Mouse (Mus musculus): ENCODE data around the gene Il1rl1. TPM values are rescaled to one million over a fixed set of nuclear protein-coding genes. Genes with fewer than 3 reads are reported as not detected.

The Il1rl1 gene
- polyA plus RNA-seq, 1 experiment from 2014 or later = 1.7 TPM

DNA sequence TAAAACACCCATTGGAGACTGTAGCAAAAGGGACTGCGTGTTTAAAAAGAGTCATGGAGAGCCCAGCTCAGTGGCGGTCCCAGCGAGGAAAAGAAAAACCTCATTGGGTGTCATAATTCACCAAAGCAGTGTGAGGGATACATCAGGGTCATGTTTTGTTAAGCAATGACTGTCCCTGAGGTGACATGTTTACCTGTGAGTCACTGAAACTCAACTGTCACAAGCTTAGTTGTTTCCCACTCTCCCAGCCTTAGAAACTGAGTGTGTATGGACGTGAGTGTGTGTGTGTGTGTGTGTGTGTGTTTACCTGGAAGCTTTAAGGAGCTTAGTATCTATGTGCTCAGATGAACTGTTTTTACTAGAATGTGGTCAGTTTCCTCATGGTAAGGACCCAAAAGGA is 37.9 kb downstream of the Il1rl1 start:
- Histone ChIP-seq H3K9ac (ENCODE audit: low read depth, low read length) (no peak overlapping the region), H3K36me3 (ENCODE audit: control insufficient read depth, insufficient read depth, low read length) (no peaks in the 10 kb centered on the region), H3K9me3 (ENCODE audit: control insufficient read depth, low read length) (no peaks in the 10 kb centered on the region), H3K4me2 (no peak overlapping the region), H3K27me3 (replicated peaks; ENCODE audit: control insufficient read depth, insufficient read depth, low read length) (no peaks in the 10 kb centered on the region; the same call in 1 of the 2 replicates), H3K4me3 (ENCODE audit: low read depth, low read length) (no peak overlapping the region), H3K27ac (ENCODE audit: low read depth, low read length) (no peak overlapping the region), H3K4me1 (replicated peaks; ENCODE audit: control insufficient read depth, insufficient read depth, low read length) (no peaks in the 10 kb centered on the region)
- WGBS = 90% methylated on average over 4 of the region's 4 CpGs
- DNase-seq (ENCODE audit: low spot score) (no peak), ATAC-seq (replicated peaks; ENCODE audit: low FRiP score) (no peak)

- Histone ChIP-seq H3K27me3 (replicated peaks; ENCODE audit: control insufficient read depth, insufficient read depth, low read length) (no peaks in the 10 kb centered on the region; the same call in 1 of the 2 replicates), H3K9ac (ENCODE audit: low read depth, low read length) (no peak overlapping the region), H3K4me1 (replicated peaks; ENCODE audit: control insufficient read depth, insufficient read depth, low read length) (no peaks in the 10 kb centered on the region), H3K4me3 (ENCODE audit: low read depth, low read length) (no peak overlapping the region), H3K27ac (ENCODE audit: low read depth, low read length) (no peak overlapping the region), H3K36me3 (ENCODE audit: control insufficient read depth, insufficient read depth, low read length) (no peaks in the 10 kb centered on the region), H3K9me3 (ENCODE audit: control insufficient read depth, low read length) (no peaks in the 10 kb centered on the region), H3K4me2 (no peak overlapping the region)
- no peak for ATAC-seq (replicated peaks; ENCODE audit: low FRiP score)
- no peak for DNase-seq (ENCODE audit: low spot score)
- WGBS = 67% methylated on average over 2 of the region's 2 CpGs
Observed at GRCm38 (mm10) chr1:40468805-40469204, 39.4 kb downstream of the Il1rl1 start.

- Histone ChIP-seq H3K4me2 (no peak overlapping the region), H3K9me3 (ENCODE audit: control insufficient read depth, low read length) (no peaks in the 10 kb centered on the region), H3K36me3 (ENCODE audit: control insufficient read depth, insufficient read depth, low read length) (no peaks in the 10 kb centered on the region), H3K27me3 (replicated peaks; ENCODE audit: control insufficient read depth, insufficient read depth, low read length) (no peaks in the 10 kb centered on the region), H3K9ac (ENCODE audit: low read depth, low read length) (no peak overlapping the region), H3K27ac (ENCODE audit: low read depth, low read length) (no peak overlapping the region), H3K4me1 (replicated peaks; ENCODE audit: control insufficient read depth, insufficient read depth, low read length) (no peaks in the 10 kb centered on the region), H3K4me3 (ENCODE audit: low read depth, low read length) (no peak overlapping the region)
- no peak for DNase-seq (ENCODE audit: low spot score)
- ATAC-seq (replicated peaks; ENCODE audit: low FRiP score) = no peak
- 73% methylated on average over 12 of the region's 12 CpGs for WGBS
Observed at GRCm38 (mm10) chr1:40469900-40470299, 40.5 kb downstream of the Il1rl1 start.

DNA sequence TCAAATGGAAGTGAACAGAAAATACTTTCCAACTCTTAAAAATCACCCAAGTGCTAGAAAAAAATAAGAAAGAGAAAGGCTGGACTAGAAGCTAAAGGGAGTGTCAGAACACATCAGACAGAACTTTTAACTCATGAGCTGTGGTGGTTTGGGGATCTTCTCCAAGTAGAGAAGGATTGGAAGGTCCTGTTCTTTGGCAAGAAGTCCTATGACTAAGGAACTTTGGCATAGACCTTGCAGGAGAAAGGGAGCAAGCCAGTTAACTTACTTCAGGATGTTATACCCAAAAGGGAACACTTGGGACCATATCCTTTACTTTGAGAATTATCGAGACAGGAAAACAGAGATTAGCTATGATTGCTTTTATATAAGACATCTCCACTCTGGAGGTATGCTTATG is 43.0 kb downstream of the Il1rl1 start:
- no peak overlapping the region for H3K4me2 ChIP-seq
- no peaks in the 10 kb centered on the region for H3K9me3 ChIP-seq (ENCODE audit: control insufficient read depth, low read length)
- no peak overlapping the region for H3K9ac ChIP-seq (ENCODE audit: low read depth, low read length)
- DNase-seq (ENCODE audit: low spot score) (no peak), ATAC-seq (replicated peaks; ENCODE audit: low FRiP score) (no peak)
- no peak overlapping the region for H3K4me3 ChIP-seq (ENCODE audit: low read depth, low read length)
- H3K4me1 ChIP-seq (replicated peaks; ENCODE audit: control insufficient read depth, insufficient read depth, low read length) = no peaks in the 10 kb centered on the region
- H3K27ac ChIP-seq (ENCODE audit: low read depth, low read length) = no peak overlapping the region
- H3K27me3 ChIP-seq (replicated peaks; ENCODE audit: control insufficient read depth, insufficient read depth, low read length) = no peaks in the 10 kb centered on the region
- H3K36me3 ChIP-seq (ENCODE audit: control insufficient read depth, insufficient read depth, low read length) = no peaks in the 10 kb centered on the region
- WGBS = 95% methylated on average over 1 of the region's 1 CpGs

DNA sequence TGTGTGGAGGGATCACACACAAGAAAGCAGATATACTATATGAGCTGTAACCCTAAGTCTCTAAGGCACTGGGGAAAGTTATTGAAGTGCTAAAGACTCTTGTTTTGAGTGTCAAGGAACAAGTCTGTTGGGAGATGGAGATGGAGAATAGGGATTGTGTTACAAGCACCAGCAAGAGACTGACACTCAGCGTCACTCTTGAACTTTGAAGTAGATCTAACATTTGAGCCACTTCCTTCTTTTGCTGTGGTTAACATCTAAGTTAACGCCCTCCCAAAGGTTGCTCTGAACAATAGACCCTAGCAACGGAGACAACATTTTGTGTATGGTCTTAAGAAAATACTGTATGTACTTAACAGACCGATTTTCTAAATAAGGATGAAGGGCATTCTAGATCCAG is 44.3 kb downstream of the Il1rl1 start:
- Histone ChIP-seq H3K27me3 (replicated peaks; ENCODE audit: control insufficient read depth, insufficient read depth, low read length) (no peaks in the 10 kb centered on the region), H3K9ac (ENCODE audit: low read depth, low read length) (no peak overlapping the region), H3K4me1 (replicated peaks; ENCODE audit: control insufficient read depth, insufficient read depth, low read length) (no peaks in the 10 kb centered on the region), H3K4me3 (ENCODE audit: low read depth, low read length) (no peak overlapping the region), H3K9me3 (ENCODE audit: control insufficient read depth, low read length) (no peaks in the 10 kb centered on the region), H3K36me3 (ENCODE audit: control insufficient read depth, insufficient read depth, low read length) (no peaks in the 10 kb centered on the region), H3K4me2 (no peak overlapping the region), H3K27ac (ENCODE audit: low read depth, low read length) (no peak overlapping the region)
- WGBS = 56% methylated on average over 4 of the region's 4 CpGs
- no peak for ATAC-seq (replicated peaks; ENCODE audit: low FRiP score)
- no peak for DNase-seq (ENCODE audit: low spot score)

GRCm38 (mm10) chr1:40474336-40474735 is 45.0 kb downstream of the Il1rl1 start:
- WGBS = 51% methylated on average over 5 of the region's 5 CpGs
- H3K4me3 ChIP-seq (ENCODE audit: low read depth, low read length) = no peak overlapping the region

DNA sequence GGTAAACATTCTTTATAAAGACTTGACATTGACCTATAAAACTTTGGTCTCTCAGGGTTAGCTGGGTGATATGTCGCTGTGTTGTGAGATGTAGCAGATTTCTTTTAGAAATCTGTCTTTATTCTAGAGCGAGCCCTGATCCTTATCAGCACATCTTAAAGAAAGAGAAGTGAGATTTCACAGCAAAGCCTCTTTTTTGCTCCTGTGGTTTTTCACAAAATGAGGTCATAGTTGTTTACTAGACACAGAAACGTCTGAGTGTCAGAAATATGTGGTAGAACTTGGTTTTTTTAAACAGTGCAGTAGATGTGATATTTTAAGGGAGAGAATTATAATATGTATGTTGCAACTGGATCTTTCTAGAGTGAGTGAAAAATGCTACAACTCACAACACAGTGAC is 46.3 kb downstream of the Il1rl1 start:
- no peaks in the 10 kb centered on the region for H3K4me1 ChIP-seq (replicated peaks; ENCODE audit: control insufficient read depth, insufficient read depth, low read length)
- H3K4me2 ChIP-seq = no peak overlapping the region
- H3K27me3 ChIP-seq (replicated peaks; ENCODE audit: control insufficient read depth, insufficient read depth, low read length) = no peaks in the 10 kb centered on the region
- no peak overlapping the region for H3K4me3 ChIP-seq (ENCODE audit: low read depth, low read length)
- ATAC-seq (replicated peaks; ENCODE audit: low FRiP score) = no peak
- H3K9ac ChIP-seq (ENCODE audit: low read depth, low read length) = no peak overlapping the region
- 42% methylated on average over 3 of the region's 3 CpGs for whole genome bisulfite sequencing
- H3K36me3 ChIP-seq (ENCODE audit: control insufficient read depth, insufficient read depth, low read length) = no peaks in the 10 kb centered on the region
- H3K9me3 ChIP-seq (ENCODE audit: control insufficient read depth, low read length) = no peaks in the 10 kb centered on the region
- DNase-seq (ENCODE audit: low spot score) = no peak
- no peak overlapping the region for H3K27ac ChIP-seq (ENCODE audit: low read depth, low read length)

More at GRCm38 (mm10) chr1:40474336-40474735, 45.0 kb downstream of the Il1rl1 start:
- Histone ChIP-seq H3K9ac (ENCODE audit: low read depth, low read length) (no peak overlapping the region), H3K36me3 (ENCODE audit: control insufficient read depth, insufficient read depth, low read length) (no peaks in the 10 kb centered on the region), H3K27ac (ENCODE audit: low read depth, low read length) (no peak overlapping the region), H3K9me3 (ENCODE audit: control insufficient read depth, low read length) (no peaks in the 10 kb centered on the region), H3K4me2 (no peak overlapping the region), H3K4me1 (replicated peaks; ENCODE audit: control insufficient read depth, insufficient read depth, low read length) (no peaks in the 10 kb centered on the region), H3K27me3 (replicated peaks; ENCODE audit: control insufficient read depth, insufficient read depth, low read length) (no peaks in the 10 kb centered on the region)
- DNase-seq (ENCODE audit: low spot score) = no peak
- no peak for ATAC-seq (replicated peaks; ENCODE audit: low FRiP score)

DNA sequence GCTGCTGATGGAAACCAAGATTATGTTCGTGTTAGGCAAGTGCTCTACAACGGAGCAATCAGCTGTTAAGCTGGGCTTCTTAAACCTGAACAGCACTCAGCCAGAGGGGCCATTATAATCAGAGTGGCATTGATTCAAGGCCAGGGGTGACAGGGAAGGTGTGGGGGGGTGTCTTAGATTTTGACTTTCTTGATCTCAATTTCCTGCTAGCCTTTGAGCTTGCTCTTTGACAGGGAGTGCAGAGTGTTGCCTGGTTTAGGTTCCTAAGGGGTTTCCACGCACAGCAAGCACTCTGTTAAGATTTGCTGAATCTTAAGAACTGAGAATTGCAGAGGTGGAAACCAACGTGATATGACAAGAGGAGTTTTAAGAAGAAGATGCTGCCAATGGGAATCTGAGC is 47.4 kb downstream of the Il1rl1 start:
- Histone ChIP-seq H3K9me3 (ENCODE audit: control insufficient read depth, low read length) (no peaks in the 10 kb centered on the region), H3K27me3 (replicated peaks; ENCODE audit: control insufficient read depth, insufficient read depth, low read length) (no peaks in the 10 kb centered on the region), H3K4me1 (replicated peaks; ENCODE audit: control insufficient read depth, insufficient read depth, low read length) (no peaks in the 10 kb centered on the region), H3K4me3 (ENCODE audit: low read depth, low read length) (no peak overlapping the region), H3K27ac (ENCODE audit: low read depth, low read length) (no peak overlapping the region), H3K36me3 (ENCODE audit: control insufficient read depth, insufficient read depth, low read length) (no peaks in the 10 kb centered on the region), H3K9ac (ENCODE audit: low read depth, low read length) (no peak overlapping the region), H3K4me2 (no peak overlapping the region)
- ATAC-seq (replicated peaks; ENCODE audit: low FRiP score) (no peak), DNase-seq (ENCODE audit: low spot score) (no peak)
- WGBS = 55% methylated on average over 4 of the region's 4 CpGs

DNA sequence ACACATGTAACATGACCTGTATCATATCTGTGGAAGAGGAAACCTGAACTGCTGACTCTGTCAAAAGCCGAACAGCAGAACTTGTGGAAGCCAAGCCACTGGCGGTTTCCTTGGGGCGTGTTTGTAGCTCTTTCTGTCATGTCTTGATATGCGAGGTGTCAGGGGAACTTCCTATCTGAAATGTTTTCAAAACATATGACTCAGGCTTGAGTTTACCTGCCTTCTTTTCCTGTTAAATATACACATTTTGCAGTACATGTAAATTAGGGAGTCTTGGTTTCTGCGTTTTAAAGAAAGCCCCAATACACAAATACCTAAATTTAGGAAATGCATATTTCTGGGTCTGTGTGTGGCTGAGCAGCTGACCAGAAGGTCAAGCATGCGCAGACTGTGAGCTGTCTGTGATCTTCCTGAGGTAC is 50.1 kb downstream of the Il1rl1 start:
- DNase-seq (ENCODE audit: low spot score) (no peak), ATAC-seq (replicated peaks; ENCODE audit: low FRiP score) (no peak)
- WGBS = 45% methylated on average over 6 of the region's 6 CpGs
- H3K27me3 ChIP-seq (replicated peaks; ENCODE audit: control insufficient read depth, insufficient read depth, low read length) = no peaks in the 10 kb centered on the region
- H3K4me1 ChIP-seq (replicated peaks; ENCODE audit: control insufficient read depth, insufficient read depth, low read length) = no peaks in the 10 kb centered on the region
- H3K36me3 ChIP-seq (ENCODE audit: control insufficient read depth, insufficient read depth, low read length) = no peaks in the 10 kb centered on the region
- H3K9ac ChIP-seq (ENCODE audit: low read depth, low read length) = no peak overlapping the region
- no peak overlapping the region for H3K27ac ChIP-seq (ENCODE audit: low read depth, low read length)
- no peak overlapping the region for H3K4me2 ChIP-seq
- no peaks in the 10 kb centered on the region for H3K9me3 ChIP-seq (ENCODE audit: control insufficient read depth, low read length)
- H3K4me3 ChIP-seq (ENCODE audit: low read depth, low read length) = no peak overlapping the region
